Mouse (Mus musculus): ENCODE data around the gene Olfr671.

DNA sequence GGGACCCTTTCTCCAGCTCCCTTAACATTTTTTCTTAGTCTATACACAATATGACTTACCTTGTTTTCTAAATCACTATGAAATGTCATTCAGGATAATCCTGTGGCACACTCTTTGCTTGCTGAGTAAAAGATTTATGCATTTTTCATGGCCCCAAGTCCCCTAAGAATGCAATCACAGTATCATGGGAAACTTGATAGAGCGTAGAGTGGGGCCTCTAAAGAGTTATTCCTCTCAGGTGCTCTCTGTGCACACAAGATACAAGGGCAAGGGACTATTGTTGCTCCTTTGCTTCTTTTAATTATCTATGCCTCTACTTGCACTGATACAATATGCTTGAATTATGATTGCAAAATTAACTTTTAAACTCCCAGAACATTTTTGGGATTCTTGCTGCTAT, 49.4 kb upstream of the Olfr671 start, which contains the start of gene Olfr675:
- TF ChIP-seq CTCF (IDR thresholded peaks at IDR 0.05; ENCODE audit: control insufficient read depth, insufficient read depth, insufficient read length) (no peak), MAX (IDR thresholded peaks at IDR 0.05) (no peak), MYOG (IDR thresholded peaks at IDR 0.05; ENCODE audit: control insufficient read depth, extremely low read depth, insufficient read length) (no peak)

Data from C2C12 (cell line).